Mouse (Mus musculus): ENCODE data around the gene Zcchc14.
"Not testable (repeated sequence)": the region's sequence is repeated elsewhere in the genome, so short reads cannot be mapped to it uniquely, and the experiment has no call there.

Gene Zcchc14

DNA sequence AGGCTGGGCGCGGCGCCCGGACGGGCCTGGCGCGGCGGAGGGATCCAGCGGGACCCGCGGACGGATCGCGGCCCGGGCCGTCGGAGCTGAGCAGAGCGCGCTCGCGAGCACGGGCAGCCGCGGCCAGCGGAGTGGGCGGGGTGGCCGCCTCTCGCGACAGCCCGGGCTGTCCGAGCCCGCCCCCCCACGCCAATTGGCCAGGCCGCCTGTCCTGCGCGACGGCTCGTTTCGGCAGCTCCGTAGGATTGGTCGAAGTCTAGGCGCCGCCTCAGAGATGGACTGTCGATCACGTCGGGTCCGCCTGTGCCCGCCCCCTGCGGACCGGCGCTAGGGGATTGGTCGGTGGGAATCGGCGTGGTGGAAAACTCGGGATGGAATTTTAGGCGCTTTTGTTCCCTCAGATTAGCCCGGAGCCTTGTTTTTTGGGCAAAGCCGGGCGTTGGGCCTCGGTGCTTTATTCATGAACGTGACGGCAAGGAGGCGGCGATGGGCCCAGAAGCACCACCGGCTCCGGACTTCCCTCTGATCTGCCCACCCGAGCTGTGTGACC is at the start of gene Zcchc14:
Zcchc14 (minus strand) TSS at position 128 of the 550 bp plus-strand sequence.
- in situ Hi-C loops (cut with MboI), result no loop called here

DNA sequence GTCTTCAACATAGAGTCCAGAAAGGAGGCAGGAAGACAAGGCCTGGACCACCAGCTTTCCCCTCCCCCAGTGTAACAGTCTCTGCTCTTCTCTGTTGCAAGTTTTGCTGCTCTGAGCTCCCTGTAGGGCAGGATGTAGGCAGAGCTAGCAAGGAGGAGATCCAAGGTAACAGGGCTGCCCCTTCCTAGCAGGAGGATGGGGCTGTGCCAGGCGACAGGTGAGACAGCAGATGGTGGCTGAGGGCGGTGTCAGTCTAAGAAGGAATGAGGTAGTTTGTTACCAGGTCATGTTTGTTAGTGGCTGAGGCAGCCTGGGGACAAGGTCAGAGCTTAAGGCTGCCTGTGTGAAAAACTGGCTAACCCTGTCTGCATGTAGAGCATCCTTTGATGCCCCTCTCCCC is 47.2 kb upstream of the Zcchc14 start:
- in situ Hi-C loops (cut with MboI), result no loop called here

DNA sequence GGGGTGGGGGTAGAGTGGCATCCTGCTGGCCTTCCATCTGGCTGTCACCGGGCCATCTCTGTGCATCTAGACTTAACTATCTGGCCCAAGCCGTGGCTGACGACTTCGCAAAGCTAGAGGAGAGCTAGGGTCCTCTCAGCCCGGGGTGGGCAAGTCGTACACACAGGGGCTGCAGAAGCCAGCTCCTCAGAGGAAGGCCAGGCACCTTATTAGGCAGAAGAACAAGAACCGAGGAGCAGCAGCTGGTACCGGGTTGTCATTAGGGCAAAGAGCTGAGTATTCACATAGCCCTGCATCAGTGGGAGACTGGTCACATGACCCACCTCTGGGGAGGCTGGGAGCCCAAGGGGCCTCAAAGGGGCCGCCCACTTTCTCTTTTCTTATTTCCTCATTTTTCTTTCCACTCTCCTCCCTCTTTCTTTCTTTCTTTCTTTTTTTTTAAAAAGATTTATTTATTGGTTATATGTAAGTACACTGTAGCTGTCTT is 46.0 kb upstream of the Zcchc14 start:
- in situ Hi-C loops (cut with MboI), result no loop called here

DNA sequence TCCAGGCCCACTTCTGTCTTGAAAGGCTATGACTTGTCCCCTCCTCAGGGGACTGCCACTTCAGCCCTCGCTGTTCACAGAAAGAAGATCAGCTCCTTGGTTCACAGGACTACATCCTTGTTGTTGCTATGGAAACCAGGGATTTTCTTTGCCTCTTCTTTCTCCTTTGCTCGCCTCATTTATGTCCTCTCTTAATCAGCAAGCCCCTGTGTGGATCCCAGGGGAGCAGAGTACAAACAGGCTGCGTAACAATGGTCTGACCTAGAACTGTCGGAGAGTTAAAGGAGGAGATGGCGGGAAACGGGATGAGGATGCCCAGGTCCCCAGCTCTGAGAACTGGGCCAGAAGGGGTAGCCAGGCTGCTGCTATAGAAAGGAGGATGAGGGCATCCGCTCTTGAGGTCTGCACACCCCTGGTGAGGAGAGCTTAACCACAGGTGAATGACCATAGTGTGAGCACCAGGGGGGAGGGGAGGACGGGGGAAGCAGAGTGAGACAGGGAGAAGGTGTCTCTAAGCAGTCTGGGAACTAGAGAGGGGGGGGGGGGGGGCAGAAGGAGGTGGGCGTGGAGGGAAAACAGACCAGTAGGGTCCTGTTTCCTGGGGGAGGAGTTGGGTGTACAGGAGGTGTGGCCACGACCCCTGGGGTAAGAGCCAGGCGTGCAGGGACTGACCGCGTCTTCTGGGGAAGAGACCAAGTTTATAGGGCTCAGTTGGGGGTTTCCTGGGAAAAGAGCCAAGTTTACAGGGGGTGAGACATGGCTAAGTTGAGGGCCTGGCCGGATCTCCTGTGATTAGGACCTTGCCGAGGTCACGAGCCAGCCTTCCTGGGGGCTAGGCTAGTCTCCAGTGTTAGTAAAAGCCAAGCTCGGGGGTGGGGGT is 45.3 kb upstream of the Zcchc14 start:
- in situ Hi-C loops (cut with MboI), result no loop called here

DNA sequence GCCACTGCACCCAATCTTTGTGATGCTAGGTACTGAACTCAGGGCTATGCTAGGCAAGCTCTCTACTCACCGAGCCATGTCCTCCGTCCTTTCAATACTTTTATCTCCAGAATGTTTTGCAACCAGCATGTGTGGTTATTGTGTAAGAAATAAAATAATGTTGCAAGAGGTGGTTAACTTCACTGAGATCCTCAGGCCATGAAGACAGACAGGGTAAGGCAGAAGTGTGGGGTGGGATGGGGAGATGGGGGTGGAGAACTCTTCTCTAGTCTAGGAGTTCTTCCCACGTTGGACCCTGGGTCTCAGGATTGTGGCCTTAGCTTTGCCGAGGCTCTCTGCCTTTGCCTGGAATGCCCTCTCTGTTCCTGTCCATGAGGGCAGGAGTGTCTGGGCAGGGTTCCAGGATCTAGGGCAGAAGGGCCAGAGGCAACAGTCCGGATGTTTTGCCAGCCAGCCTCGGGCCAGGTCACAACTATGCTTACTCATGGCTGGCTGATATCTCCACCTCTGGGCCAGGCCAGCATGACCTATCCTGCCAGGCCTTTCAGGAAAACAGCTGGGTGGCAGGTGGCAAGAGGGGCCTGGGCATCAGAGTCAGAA is 43.0 kb upstream of the Zcchc14 start:
- in situ Hi-C loops (cut with MboI), result no loop called here

DNA sequence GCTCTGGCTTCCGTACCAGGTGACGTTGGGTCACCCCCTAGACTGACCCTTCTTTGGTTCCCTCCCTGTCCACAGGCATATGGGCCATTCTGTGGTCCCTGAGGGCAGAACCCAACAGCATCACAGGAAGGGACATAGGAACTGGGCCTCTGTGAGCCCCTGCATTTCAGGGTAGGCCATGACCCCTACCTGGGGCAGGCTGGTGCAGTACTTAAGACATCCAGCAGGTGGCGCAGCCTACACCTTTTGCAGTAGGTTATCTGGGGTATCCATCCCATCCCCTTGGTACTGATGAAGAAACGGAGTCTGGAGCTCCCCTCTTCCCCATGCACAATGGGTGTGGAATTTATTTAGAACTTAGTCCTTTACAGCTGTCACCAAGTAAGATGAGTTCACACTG is 41.8 kb upstream of the Zcchc14 start:
- in situ Hi-C loops (cut with MboI), result no loop called here

DNA sequence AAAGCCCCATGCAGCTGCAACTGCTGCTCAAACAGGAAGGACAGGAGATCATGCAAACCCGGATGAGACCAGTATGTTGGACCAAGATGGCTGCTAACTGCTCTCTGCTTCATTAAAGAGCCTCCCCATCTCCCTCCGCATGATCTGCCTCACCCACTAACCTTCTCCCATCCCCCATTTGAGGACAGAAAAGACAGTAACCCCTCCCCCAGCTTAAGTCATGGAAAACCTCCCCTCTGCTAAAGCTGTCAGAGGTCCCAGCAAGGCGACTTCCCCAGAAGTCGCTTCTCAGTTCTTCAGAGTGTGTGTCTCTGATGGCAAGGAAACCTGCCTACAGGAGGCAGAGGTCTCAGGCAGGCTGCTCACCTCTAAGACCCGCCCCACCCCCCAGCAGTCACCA is 35.8 kb upstream of the Zcchc14 start:
- in situ Hi-C loops (cut with MboI), result no loop called here

DNA sequence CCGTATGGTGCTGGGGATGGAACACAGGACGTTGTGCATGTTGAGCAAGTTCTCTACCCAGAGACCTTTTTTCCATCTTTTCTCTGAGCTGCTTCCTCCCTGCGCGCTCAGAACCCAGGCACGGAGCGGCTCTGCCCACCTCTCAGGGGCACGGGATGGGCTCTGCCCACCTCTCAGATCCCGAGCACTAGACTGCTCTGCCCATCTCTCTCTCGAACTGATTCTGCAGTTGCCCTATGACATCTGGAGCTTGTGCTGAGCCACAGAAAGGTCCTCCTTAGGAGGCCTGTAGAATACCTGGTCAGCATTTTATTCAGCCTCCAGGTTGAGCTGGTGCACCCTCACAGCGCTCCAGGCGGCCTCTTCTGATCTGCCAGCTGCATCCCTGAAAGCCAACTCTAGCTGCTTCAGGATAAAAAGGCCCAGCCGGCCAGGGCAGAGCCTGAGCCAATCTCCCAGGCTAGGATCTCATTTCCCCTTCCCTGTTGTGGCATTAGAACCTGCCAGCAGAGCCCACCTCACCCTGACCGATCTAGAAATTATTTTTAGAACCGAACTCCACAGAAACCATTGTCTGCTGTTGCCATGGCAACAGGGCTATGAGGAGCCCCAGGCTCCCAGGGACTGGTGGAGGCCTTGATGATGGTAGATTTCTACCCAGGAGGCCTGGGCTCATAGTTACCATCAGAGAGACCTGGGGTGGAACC is 34.9 kb upstream of the Zcchc14 start:
- in situ Hi-C loops (cut with MboI), result no loop called here

DNA sequence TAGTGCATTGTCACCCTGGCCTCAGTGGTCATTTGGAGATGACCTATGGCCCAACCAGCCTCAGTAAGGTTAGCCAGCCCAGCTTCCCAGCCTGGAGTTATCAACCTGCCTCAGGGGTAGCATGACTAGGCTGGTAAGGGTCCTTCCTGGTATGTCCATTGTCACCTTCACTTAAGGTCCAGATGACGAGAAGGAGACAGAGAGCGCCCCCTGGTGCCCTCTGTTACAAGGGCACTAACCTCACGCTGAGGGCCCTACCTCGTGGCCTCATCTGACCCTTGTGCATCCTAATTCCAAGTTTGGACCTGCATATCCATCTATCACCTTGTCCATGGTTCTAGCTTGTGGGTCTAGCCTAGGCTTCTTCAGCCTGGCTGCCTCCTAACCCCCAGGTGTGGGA is 32.7 kb upstream of the Zcchc14 start:
- in situ Hi-C loops (cut with MboI), result no loop called here

DNA sequence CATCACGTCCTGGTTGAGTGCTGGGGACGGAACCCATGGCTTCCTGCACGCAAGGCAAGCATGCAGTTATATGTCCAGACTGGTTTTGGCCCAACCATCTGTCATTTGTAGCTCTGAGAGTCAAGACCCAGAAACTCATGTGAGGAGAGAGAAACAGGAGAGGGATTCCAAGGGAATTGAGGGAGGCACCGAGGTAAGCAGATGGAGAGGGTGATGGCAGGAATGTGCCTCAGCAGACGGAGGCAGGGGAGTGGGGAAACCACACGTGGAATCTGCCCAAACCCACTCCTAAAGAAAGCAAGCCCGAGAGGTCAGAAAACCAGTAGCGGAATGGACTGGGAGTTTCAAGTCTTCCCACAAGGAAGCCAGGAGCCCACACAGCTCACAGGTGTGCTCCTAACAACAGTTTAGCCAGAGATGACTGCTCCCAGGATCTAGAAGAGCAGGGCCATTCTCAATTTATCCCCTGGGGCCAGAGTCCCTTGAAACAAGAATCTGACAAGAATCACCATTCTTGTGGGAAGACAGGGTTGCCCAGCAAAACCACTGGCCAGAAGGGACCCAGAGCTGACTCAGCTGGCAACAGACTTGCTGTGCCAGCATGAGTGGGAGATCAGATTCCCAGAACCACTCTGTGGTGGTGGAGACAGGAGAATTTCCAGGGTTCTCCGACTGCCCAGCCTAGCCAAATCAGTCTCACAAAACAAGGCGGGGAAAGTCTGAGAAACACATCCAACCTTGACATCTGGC is 30.6 kb upstream of the Zcchc14 start:
- in situ Hi-C loops (cut with MboI), result no loop called here

DNA sequence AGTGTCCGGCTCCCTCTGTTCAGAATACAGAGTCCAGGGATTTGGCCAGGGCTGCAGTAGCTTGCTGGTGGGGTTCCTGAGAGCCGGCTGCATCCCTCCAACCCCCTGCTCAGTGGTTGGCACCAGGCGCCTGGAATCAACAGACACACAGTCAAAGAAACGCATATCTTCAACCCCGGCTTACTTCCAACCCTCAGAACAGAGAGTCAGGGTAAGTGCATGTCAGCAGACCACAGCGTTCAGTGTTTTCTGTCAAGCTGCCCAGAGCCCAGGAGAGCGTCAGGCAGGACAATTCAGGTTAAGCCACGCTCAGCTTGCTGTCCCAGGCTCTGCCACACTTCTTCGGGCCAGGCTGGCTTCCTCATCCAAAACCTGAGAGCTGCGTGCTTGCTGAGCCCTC is 28.8 kb upstream of the Zcchc14 start:
- in situ Hi-C loops (cut with MboI), result no loop called here

DNA sequence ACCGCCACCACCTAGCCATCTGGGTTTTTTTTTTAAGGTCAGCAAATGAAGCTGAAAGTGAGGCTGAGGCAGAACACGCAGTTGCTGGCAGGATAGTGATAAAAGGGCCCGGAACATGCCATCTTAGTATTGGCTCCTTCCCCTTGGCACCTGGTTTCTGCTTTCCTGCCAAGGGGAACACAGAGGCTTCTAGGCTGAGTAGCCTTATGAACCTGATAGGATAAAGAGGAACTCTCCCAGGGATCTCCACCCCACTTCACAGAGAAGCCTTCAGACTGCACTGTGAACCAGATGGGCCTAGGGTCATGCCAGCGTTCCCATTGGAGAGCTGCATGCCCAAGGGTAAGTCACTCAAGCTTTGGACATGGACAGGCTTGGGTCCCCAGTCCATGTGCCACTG is 28.2 kb upstream of the Zcchc14 start:
- in situ Hi-C loops (cut with MboI), result no loop called here

DNA sequence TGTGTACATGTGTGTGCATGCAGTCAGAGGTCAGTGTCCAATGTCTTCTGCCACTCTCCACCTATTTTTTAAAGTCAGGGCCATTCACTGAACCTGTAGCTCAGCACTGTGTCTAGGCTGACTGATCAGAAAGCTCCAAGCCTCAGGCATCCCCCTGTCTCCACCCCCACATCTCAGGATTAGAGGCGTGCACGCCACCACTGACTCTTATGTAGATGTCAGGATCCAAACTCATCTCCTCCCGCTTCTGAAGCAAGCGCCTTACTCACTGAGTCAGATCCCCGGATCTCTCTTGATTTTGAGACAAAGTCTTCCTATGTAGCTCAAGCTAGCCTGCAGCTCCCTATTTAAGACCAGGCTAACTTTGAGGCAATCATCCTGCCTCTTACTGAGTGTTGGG is 26.0 kb upstream of the Zcchc14 start:
- in situ Hi-C loops (cut with MboI), result no loop called here

DNA sequence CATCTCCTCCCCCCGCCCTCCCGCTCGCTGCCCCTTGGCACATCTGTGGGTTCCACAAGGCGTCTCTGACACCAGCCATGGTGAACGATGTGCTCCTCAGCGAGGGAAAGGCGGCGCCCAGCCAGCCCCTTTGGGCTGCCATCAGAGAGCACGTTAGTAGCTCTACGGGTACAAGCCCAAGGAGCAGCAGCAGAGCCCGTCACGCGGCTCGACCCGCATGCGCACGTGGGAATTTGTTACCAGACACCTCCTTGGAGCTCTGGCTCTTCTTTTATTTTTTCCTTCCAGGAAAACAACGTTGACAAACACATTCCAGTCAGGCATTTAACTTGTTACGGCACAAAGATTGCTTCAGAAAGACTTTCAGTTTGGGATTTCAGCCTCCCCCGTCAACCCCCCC is 23.0 kb upstream of the Zcchc14 start:
- in situ Hi-C loops (cut with MboI), result no loop called here

DNA sequence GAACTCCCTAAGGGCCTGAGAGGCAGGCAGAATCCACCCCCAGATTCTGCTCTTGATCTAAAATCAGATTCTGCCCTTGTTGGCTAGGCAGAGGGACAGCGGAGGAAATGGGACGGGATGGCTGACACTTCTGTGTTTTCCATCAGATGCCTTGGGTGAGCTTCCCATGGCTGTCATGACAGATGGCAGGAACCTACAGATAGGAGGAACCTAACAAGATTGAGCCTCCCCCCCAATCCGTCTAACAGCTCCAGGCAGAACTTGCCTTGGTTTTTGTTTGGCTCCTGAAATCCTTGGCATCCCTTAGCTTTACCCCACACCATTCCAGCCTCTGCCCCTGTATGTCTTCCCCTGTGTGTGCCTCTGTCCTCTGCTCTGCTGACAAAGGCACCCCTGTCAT is 22.5 kb upstream of the Zcchc14 start:
- in situ Hi-C loops (cut with MboI), result no loop called here

DNA sequence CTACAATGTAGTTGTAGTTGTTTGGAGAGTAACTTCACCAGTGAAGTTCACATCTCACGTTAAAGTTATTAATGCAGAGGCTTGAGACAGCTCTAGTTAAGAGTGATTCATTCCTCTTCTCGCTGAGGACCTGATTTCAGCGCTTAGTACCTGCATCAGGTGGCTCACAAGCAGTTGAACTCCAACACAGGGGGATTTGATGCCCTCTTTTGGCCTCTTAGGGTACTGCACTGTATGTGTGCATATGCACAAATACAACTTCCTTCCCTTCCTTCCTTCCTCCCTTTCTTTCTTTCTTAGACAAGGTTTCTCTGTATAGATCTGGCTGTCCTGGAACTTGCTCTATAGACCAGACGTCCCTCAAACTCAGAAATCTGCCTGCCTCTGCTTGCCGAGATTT is 21.8 kb upstream of the Zcchc14 start:
- in situ Hi-C loops (cut with MboI), result no loop called here

DNA sequence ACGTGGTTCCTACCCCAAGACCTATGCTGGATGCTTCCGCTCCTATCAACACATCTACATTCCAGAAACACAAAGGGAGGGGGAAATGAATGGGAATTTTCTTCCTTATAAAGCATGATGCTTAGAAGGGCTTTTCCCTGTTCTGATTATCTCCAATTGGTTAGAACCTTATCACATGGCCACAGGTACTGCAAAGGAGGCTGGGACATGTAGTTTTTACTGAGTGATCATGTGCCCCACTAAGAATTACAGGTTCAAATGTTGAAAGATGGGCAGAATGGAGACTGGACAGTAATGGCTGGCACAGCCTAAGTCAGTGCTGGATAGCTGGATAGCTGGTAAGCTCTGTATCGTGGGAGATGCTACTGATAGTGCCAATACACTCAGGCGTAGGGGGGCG is 21.2 kb upstream of the Zcchc14 start:
- in situ Hi-C loops (cut with MboI), result no loop called here

DNA sequence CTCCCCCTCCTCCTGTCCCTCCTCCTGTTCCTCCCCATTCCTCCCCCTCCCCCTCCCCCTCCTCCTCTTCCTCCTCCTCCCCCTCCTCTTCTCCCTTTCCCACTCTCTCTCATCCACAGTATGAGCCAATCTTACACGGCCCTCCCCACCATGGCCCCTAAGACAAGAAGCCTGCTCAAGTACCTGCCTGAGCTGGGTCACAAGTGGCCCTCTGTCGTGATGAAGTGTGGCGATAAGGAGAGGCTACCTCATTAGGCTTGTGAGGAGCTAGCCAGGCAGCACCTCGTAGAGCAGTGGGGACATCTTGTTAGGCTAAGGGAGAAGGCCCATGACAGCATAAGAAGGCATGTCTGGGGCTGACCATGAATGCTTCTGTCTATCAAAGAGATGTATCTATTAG is 20.5 kb upstream of the Zcchc14 start:
- in situ Hi-C loops (cut with MboI), result no loop called here

DNA sequence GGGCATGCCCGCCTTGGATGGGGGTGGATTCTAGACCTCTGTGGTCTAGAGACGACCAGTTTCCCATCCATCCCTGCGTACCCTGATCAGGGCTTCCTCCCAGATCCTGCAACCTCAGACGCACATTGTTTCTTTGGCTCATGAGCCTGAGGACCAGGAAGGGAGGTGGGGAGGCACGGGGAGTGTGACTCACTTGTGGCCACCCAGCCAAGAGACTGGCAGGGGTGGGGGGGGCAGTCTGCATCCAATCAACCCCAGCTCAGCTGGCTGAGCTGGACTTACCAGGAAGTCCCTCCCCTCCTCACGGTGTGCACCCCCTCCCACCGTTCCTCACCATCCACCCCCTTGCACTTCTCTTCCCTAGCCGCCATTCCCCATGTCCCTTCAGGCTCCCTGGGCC is 16.5 kb upstream of the Zcchc14 start:
- in situ Hi-C loops (cut with MboI), result no loop called here

DNA sequence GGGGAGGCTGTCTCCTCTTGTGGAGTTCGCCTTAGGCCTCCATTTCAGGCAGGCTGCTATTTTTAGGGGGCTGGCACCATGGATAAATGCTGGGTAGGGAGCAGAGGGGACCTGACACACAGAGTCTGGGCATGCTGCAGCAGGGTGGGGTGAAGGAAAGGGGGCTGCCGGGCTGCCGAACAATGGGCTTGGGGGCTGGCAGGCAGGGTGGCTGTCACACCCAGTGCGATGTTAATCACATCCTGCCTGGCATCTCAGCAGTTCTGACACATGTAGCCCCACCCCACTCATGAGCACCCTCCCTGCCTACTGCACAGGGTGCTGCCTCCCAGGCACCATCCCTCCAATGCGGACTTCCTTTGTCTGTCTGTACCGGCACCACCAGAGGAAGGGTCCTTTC is 15.9 kb upstream of the Zcchc14 start:
- in situ Hi-C loops (cut with MboI), result no loop called here

DNA sequence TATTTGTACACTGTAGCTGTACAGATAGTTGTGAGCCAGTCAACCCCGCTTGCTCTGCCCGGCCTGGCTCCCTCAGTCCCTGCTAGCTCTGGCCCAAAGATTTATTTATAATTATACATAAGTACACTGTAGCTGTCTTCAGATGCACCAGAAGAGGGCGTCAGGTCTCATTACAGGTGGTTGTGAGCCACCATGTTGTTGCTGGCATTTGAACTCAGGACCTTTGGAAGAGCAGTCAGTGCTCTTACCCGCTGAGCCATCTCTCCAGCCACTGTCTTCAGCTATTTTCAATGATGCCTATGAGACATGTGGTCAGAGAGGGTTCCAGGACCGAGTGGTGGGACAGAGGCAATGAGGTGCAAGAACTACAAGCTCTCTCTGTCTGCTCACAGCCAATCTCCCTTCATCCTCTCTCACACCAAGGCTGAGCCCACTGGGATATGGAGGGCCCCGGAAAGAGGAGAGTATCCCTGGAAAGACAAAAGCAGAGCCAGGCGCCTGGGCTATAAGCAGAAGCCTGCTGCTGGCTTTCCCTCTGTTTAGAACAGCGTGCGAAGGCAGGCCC is 15.3 kb upstream of the Zcchc14 start:
- in situ Hi-C loops (cut with MboI), result not testable (repeated sequence)

DNA sequence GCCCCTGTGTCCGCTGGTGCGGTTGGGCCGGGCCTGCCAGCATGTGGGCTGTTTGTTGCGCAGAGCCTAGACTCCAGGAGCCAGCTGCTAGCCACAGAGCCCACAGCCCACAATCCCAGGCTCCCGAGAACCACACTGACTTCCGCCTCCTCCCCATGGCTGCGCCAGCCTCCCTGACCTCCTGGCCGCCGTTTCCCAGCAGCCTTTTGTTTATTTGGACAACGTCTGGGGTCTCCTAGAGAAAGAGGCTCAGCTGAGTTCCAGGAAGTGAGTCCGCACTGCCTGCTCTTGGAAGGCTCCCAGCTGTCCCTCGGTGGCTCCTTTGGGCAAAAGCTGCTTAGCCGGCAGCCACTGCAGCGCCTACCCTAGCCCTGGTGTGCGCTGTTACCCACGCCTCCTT is 12.6 kb upstream of the Zcchc14 start:
- in situ Hi-C loops (cut with MboI), result no loop called here

Data from mature B cell (primary cell).